Mouse (Mus musculus) heart, postnatal 0 days (tissue): Measurements from ENCODE around the gene Lrrc8c. TPM values are rescaled to one million over a fixed set of nuclear protein-coding genes. Genes with fewer than 3 reads are reported as not detected.
A peak's percentile ranks its signal among the peaks of the same experiment; 100 is the strongest.

Source experiments
- ATAC-seq: fragments of 200-750 bp; cut with Nextera tagmentation; 2 replicates; pipeline ENCODE4 v1.8.0; 2017; ENCODE audit warnings: low read depth, moderate number of reproducible peaks, moderate library complexity; ENCODE audit not compliant: insufficient read depth
- DNase-seq: peaks from one replicate; pipeline ENCODE4 v3.0.0-alpha.2; 2016; ENCODE audit warnings: low spot score
- H3K27ac ChIP-seq: fragments of 300-500 bp; sonication (generic); 2 replicates; pipeline ENCODE4 v1.5.1; 2014; ENCODE audit warnings: low read depth, mild to moderate bottlenecking
- H3K27me3 ChIP-seq: fragments of 300-500 bp; sonication (generic); 2 replicates; pipeline ENCODE4 v1.6.1; 2014; ENCODE audit warnings: low read length, mixed read lengths; ENCODE audit not compliant: control insufficient read depth, insufficient read depth
- H3K36me3 ChIP-seq: fragments of 300-500 bp; sonication (generic); replicated peaks from 2 replicates; pipeline ENCODE4 v1.6.1; 2014; ENCODE audit warnings: low read length, mixed read lengths; ENCODE audit not compliant: control insufficient read depth, insufficient read depth
- H3K4me1 ChIP-seq: fragments of 300-500 bp; sonication (generic); 2 replicates; pipeline ENCODE4 v1.6.1; 2014; ENCODE audit warnings: antibody characterized with exemption; ENCODE audit not compliant: control insufficient read depth, insufficient read depth
- H3K4me2 ChIP-seq: fragments of 300-500 bp; sonication (generic); 2 replicates; pipeline ENCODE4 v1.6.1; 2014; ENCODE audit warnings: low read depth, mild to moderate bottlenecking, low read length, moderate library complexity
- H3K4me3 ChIP-seq: fragments of 300-500 bp; sonication (generic); 2 replicates; pipeline ENCODE4 v1.5.1; 2014; ENCODE audit warnings: low read depth, low read length
- H3K9ac ChIP-seq: fragments of 300-500 bp; sonication (generic); replicated peaks from 2 replicates; pipeline ENCODE4 v1.6.1; 2014; ENCODE audit warnings: low read depth, low read length, mixed read lengths
- H3K9me3 ChIP-seq: fragments of 300-500 bp; sonication (generic); replicated peaks from 2 replicates; pipeline ENCODE4 v1.6.1; 2016; ENCODE audit warnings: low read length; ENCODE audit not compliant: control insufficient read depth
- CTCF ChIP-seq: IDR thresholded peaks from 2 replicates; pipeline ENCODE4 v1.5.1; 2016; ENCODE audit warnings: antibody characterized with exemption, control low read depth, low read depth
- EP300 ChIP-seq: IDR thresholded peaks from 2 replicates; pipeline ENCODE4 v1.6.1; 2016; ENCODE audit warnings: antibody characterized with exemption, low read depth
- WGBS: fragments of 180-500 bp; shearing (Covaris S2); extraction: QIAGEN DNeasy Blood & Tissue Kit; methylation state at CpG from one replicate; pipeline ENCODE4 v1.1.7; 2014; 5-methylcytosine and 5-hydroxymethylcytosine counted together
- polyA plus RNA-seq: library from polyadenylated mRNA; unstranded; fragments of >200 nt; fragmentation: Nextera tagmentation; extraction: Ambion mirVana; gene quantifications from 2 replicates; pipeline ENCODE4 v1.2.1, GENCODE M21; 2015
- total RNA-seq: library from RNA; depleted of rRNA; stranded (reverse); fragments of >200 nt; gene quantifications from 2 replicates; pipeline ENCODE4 v1.2.3, GENCODE M21; 2014; ENCODE audit warnings: low replicate concordance

Gene Lrrc8c
- total and polyA plus RNA-seq, 2 experiments from 2014 or later, result 5.0 to 14.9 TPM

GRCm38 (mm10) chr5:105493377-105493776 lies 25.8 kb upstream of the Lrrc8c start:
- Histone ChIP-seq H3K4me1 (0 out of 2 replicates have a peak, but pooled peaks cover 5% of the 10 kb centered on the region), H3K36me3 (no peaks in the 10 kb centered on the region), H3K27ac (no peak overlapping the region), H3K27me3 (no peaks in the 10 kb centered on the region), H3K9ac (no peak overlapping the region), H3K4me2 (no peak overlapping the region), H3K4me3 (no peak overlapping the region), H3K9me3 (no peaks in the 10 kb centered on the region)
- DNase-seq (no peak), ATAC-seq (no peak)
- TF ChIP-seq EP300 (no peak), CTCF (no peak)
- WGBS, result 85% methylated on average over 7 of the region's 7 CpGs

- Histone ChIP-seq H3K4me3 (no peak overlapping the region), H3K9me3 (no peaks in the 10 kb centered on the region), H3K27ac (no peak overlapping the region), H3K36me3 (no peaks in the 10 kb centered on the region), H3K27me3 (no peaks in the 10 kb centered on the region), H3K4me2 (no peak overlapping the region), H3K9ac (no peak overlapping the region), H3K4me1 (0 out of 2 replicates have a peak, but pooled peaks cover 5% of the 10 kb centered on the region)
- 67% methylated on average over 10 of the region's 10 CpGs for WGBS
- ATAC-seq (no peak), DNase-seq (no peak)
- TF ChIP-seq EP300 (no peak), CTCF (no peak)
These were observed 24.8 kb upstream of the Lrrc8c start for GRCm38 (mm10) chr5:105494246-105494917.

- H3K4me3 ChIP-seq, result peak overlapping the region; percentile 36
- H3K9ac ChIP-seq, result 0 out of 2 replicates have a peak overlapping the region, but pooled peaks have one; percentile 30
- no peaks in the 10 kb centered on the region for H3K27me3 ChIP-seq
- no peaks in the 10 kb centered on the region for H3K9me3 ChIP-seq
- ATAC-seq (peak; percentile 84), DNase-seq (peak; percentile 84)
- H3K4me2 ChIP-seq, result peak overlapping the region; percentile 64
- 10% methylated on average over 23 of the region's 24 CpGs for WGBS
- no peak overlapping the region for H3K27ac ChIP-seq
- TF ChIP-seq EP300 (no peak), CTCF (peak; percentile 47)
- H3K4me1 ChIP-seq, result 0 out of 2 replicates have a peak, but pooled peaks cover 5% of the 10 kb centered on the region
- no peaks in the 10 kb centered on the region for H3K36me3 ChIP-seq
These were observed 24.0 kb upstream of the Lrrc8c start for GRCm38 (mm10) chr5:105494918-105495901.

- no peaks in the 10 kb centered on the region for H3K36me3 ChIP-seq
- 0 out of 2 replicates have a peak, but pooled peaks cover 5% of the 10 kb centered on the region for H3K4me1 ChIP-seq
- ATAC-seq (no peak), DNase-seq (no peak)
- no peaks in the 10 kb centered on the region for H3K27me3 ChIP-seq
- H3K9me3 ChIP-seq, result no peaks in the 10 kb centered on the region
- no peak overlapping the region for H3K4me2 ChIP-seq
- H3K27ac ChIP-seq, result no peak overlapping the region
- TF ChIP-seq EP300 (no peak), CTCF (no peak)
- H3K4me3 ChIP-seq, result no peak overlapping the region
- no peak overlapping the region for H3K9ac ChIP-seq
- 84% methylated on average over 4 of the region's 4 CpGs for WGBS
These were observed 23.1 kb upstream of the Lrrc8c start for GRCm38 (mm10) chr5:105496133-105496532.

GRCm38 (mm10) chr5:105496586-105496985 lies 22.6 kb upstream of the Lrrc8c start:
- Histone ChIP-seq H3K4me1 (0 out of 2 replicates have a peak, but pooled peaks cover 5% of the 10 kb centered on the region), H3K9me3 (no peaks in the 10 kb centered on the region), H3K4me2 (no peak overlapping the region), H3K27ac (no peak overlapping the region), H3K4me3 (no peak overlapping the region), H3K9ac (no peak overlapping the region), H3K36me3 (no peaks in the 10 kb centered on the region), H3K27me3 (no peaks in the 10 kb centered on the region)
- TF ChIP-seq EP300 (no peak), CTCF (no peak)
- DNase-seq, result no peak
- WGBS, result 85% methylated on average over 7 of the region's 7 CpGs
- no peak for ATAC-seq
